Mouse (Mus musculus): ENCODE measurements around the gene Dock6. TPM values are rescaled to one million over a fixed set of nuclear protein-coding genes. Genes with fewer than 3 reads are reported as not detected.
"Not testable (repeated sequence)": the region's sequence is repeated elsewhere in the genome, so short reads cannot be mapped to it uniquely, and the experiment has no call there.

Dock6 gene
- polyA plus RNA-seq (2015; fragmentation: Nextera tagmentation; extraction: Ambion mirVana), result 36.8 and 46.3 TPM in 2 replicates

DNA sequence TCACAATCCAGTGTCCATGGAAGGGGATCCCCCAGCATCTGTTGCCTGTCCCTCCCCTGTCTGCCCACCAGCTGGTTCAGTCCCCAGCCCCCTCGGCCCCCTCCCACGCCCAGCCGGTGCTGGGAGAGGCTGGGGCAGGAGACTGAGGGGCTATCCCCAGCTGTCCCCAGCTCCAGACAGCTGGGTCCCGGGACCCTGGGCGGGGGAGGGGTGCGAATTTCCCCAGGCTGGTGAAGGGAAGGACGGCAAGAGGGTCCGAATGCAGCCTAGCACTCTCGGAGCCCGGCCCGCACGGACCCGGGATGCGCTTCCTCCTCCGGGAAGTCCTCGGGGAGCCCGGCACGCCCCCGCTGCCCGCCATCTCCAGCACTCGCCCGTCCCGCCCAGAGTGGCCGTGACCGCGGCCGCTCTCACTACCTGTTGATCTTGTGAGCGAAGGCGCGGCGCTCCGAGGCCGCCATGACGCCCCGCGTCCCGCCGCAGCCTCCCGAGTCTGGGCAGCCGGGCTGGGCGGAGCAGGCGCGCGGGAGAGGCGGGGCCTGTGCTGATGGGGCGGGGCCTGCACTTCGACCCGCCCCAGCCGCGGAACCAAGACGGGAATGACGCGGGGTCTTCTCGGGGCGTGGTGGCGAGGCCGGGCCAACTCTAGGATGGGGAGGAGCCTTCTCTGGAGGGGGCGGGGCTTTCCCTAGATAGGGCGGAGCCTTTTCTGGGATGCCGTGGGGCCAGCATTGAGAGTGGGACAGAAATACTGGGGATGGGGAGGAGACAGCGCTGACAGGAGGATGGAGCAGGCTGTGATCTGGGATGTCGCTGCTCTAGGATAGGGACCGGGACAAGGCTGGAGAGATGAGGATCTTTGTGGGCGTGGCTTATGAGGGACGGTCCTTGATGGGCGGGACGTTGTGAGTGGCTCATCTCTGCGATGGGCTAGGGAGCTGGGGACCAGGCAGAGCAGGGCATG lies at the start of gene Dock6:
Gene Dock6, minus strand, starts transcription at position 508 of the 964 bp plus-strand sequence.
- WGBS, result under 1% methylated on average over 66 of the region's 68 CpGs
- Histone ChIP-seq H3K9ac (peak within 1 kb of the TSS; percentile 76), H3K4me2 (peak within 1 kb of the TSS; percentile 82), H3K27me3 (no peaks in the 10 kb centered on the region), H3K27ac (peak within 1 kb of the TSS; percentile 74), H3K4me3 (replicated peaks) (peak within 1 kb of the TSS; percentile 62), H3K9me3 (replicated peaks) (no peaks in the 10 kb centered on the region), H3K36me3 (no peaks in the 10 kb centered on the region), H3K4me1 (peaks cover 55% of the 10 kb centered on the region)
- peak; percentile 91 for ATAC-seq (replicated peaks; ENCODE audit: low FRiP score)

DNA sequence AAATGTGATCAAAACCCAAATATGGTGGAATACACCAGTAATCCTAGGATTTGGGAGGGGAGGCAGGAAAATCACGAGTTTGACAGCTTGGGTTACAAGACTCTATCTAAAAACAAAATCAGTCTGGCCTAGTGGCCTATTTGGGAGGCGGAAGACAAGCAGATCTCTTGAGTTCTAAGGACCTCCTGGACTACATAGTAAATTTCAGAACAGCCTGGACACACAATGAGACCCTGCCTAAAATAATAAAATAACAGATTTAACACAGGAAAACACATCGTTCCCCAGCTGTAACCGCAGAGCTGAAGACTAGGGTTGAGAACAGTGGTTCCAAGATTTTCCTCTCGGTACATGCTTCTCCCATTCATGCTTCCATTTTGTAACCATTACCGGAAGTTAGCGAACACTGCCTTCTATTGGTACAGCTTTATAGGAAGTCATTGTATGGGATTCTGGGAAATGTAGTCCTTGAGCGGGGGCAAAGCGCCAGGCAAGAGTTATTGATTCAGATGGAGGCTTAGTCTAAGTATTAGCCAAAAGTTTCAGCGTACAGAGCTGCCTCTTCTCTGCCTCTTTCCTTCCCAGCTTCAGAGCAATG lies 48.9 kb upstream of the Dock6 start:
- no peak overlapping the region for H3K9ac ChIP-seq
- peaks cover 4% of the 10 kb centered on the region; the same call in 1 of the 2 replicates for H3K4me1 ChIP-seq
- 13% methylated on average over 10 of the region's 10 CpGs for WGBS
- no peak overlapping the region for H3K27ac ChIP-seq
- H3K4me3 ChIP-seq (replicated peaks), result peak overlapping the region; percentile 44
- H3K36me3 ChIP-seq, result no peaks in the 10 kb centered on the region
- peak overlapping the region; percentile 61 for H3K4me2 ChIP-seq
- no peaks in the 10 kb centered on the region for H3K9me3 ChIP-seq (replicated peaks)
- peaks cover 16% of the 10 kb centered on the region for H3K27me3 ChIP-seq
- peak; percentile 77 for ATAC-seq (replicated peaks; ENCODE audit: low FRiP score)

DNA sequence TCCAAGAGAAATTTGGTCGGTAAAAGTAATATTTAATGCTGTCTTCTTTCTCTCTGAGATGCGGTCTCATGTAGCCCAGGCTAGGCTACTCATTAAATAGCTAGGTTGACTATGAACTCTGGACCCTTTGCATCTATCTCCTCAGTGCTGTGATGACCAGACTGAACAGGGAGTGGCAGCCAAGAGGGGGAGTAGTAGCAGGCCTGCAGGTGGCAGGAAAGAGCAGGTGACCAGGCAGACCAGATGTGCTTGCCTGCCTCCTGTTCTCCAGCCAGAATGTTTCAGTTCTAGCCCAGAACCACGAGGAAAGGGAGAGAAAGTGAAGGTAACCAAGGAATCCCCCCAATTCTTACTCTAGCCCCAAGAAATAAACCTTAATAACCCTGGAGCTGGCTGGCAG lies 36.8 kb upstream of the Dock6 start:
- Histone ChIP-seq H3K27ac (no peak overlapping the region), H3K9me3 (replicated peaks) (no peaks in the 10 kb centered on the region), H3K36me3 (no peaks in the 10 kb centered on the region), H3K4me1 (no peaks in the 10 kb centered on the region), H3K4me2 (no peak overlapping the region), H3K9ac (no peak overlapping the region), H3K27me3 (no peaks in the 10 kb centered on the region), H3K4me3 (replicated peaks) (no peak overlapping the region)
- WGBS, result 62% methylated on average over 3 of the region's 3 CpGs
- no peak for ATAC-seq (replicated peaks; ENCODE audit: low FRiP score)

DNA sequence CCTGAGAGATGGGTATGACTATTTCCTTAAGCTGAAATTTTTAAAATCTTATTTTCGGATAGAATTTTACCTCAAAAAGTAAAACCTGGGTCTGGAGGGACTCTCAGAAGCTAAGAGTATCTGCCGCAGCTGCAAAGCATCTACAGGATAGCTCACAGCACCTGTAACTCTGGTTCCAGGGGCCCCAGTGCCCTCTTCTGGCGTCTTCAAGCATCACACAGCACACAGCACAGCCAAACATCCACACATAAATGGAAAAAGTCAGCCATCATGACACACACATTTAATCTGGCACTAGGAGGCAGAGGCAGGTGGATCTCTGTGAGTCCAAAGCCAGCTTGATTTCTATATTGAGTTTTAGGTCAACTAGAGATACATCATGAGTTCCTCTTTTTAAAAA lies 24.2 kb upstream of the Dock6 start:
- no peak for ATAC-seq (replicated peaks; ENCODE audit: low FRiP score)
- no peak overlapping the region for H3K9ac ChIP-seq
- H3K9me3 ChIP-seq (replicated peaks), result no peaks in the 10 kb centered on the region
- H3K36me3 ChIP-seq, result no peaks in the 10 kb centered on the region
- no peak overlapping the region for H3K4me3 ChIP-seq (replicated peaks)
- 59% methylated on average over 3 of the region's 3 CpGs for WGBS
- H3K4me2 ChIP-seq, result no peak overlapping the region
- no peak overlapping the region for H3K27ac ChIP-seq
- H3K27me3 ChIP-seq, result 0 out of 2 replicates have a peak, but pooled peaks cover under 1% of the 10 kb centered on the region
- no peaks in the 10 kb centered on the region for H3K4me1 ChIP-seq

DNA sequence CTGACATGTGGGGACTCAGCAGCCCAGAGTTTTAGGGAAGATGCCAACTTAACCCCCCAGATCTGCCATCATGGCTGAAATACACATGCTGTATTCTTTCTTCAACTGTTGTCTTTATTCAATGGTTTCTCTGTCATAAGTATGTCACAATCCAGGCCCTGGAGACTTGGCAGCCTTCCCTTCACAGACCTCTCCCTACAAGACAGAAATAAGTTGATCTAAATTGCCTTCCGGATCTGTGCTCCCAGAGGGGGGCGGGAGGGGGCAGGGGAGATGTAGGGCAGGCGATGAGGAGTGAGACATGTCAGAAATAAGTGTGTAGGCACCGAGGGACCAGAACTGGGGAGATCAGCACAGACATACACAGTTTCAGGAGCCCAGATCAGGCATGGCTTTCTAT lies 19.8 kb upstream of the Dock6 start:
- H3K27me3 ChIP-seq, result 0 out of 2 replicates have a peak, but pooled peaks cover 6% of the 10 kb centered on the region
- H3K27ac ChIP-seq, result no peak overlapping the region
- no peak overlapping the region for H3K9ac ChIP-seq
- H3K4me2 ChIP-seq, result no peak overlapping the region
- no peaks in the 10 kb centered on the region for H3K9me3 ChIP-seq (replicated peaks)
- H3K4me1 ChIP-seq, result 0 out of 2 replicates have a peak, but pooled peaks cover 3% of the 10 kb centered on the region
- H3K4me3 ChIP-seq (replicated peaks), result no peak overlapping the region
- ATAC-seq (replicated peaks; ENCODE audit: low FRiP score), result no peak
- no peaks in the 10 kb centered on the region for H3K36me3 ChIP-seq
- WGBS, result 70% methylated on average over 4 of the region's 4 CpGs

DNA sequence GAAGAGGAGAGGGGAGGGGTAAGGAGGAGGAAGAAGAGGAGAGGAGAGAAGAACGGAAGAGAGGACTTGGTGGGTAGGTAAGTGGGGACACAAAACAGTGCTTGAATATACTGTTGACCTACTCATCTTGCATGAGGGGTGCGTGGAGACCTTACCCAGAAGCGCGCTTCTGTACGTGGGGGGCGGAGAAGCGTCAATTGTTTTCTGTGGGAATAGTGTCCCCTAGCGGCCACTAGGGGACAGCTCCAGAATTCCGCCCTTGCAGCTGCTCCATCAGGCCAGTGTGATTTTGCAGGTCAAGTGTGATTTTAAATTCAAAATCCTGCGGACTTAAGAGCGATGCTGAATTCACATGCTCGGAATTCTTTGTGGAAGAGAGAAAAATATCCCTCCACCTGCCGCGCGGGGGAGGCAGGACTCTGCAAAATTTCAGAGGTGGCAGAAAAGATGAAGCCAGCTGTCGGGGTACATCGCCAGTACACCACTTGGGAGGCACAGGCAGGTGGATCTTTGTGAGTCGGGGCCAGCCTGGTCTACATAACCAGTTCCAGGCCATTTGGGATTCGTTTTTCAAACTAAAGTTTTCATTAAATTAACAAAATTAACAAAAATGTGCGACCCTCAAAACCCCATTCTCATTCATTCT lies 18.6 kb upstream of the Dock6 start:
- Histone ChIP-seq H3K4me2 (peak overlapping the region; percentile 52), H3K9ac (no peak overlapping the region), H3K4me1 (peaks cover 9% of the 10 kb centered on the region; the same call in 1 of the 2 replicates), H3K9me3 (replicated peaks) (no peaks in the 10 kb centered on the region), H3K36me3 (no peaks in the 10 kb centered on the region), H3K4me3 (replicated peaks) (0 out of 2 replicates have a peak overlapping the region, but pooled peaks have one; percentile 17), H3K27ac (no peak overlapping the region), H3K27me3 (0 out of 2 replicates have a peak, but pooled peaks cover 6% of the 10 kb centered on the region)
- 0 out of 2 replicates have a peak, but pooled peaks have one; percentile 58 for ATAC-seq (replicated peaks; ENCODE audit: low FRiP score)
- WGBS, result 17% methylated on average over 20 of the region's 20 CpGs

DNA sequence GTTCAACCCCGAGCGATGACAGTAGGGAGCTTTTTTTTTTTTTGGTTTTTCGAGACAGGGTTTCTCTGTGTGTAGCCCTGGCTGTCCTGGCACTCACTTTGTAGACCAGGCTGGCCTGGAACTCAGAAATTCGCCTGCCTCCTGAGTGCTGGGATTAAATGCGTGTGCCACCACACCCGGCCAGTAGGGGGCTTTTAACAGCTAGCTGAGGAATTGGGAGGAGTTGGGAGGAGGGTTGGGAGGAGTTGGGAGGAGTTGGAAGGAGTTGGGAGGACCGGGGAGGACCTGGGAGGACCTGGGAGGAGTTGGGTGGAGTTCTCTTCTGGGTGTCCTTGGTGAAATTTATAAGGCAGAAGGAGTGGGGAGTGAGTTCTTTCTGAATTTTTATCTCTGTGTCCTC lies 16.9 kb upstream of the Dock6 start:
- H3K9me3 ChIP-seq (replicated peaks); H3K36me3 ChIP-seq; H3K4me3 ChIP-seq (replicated peaks); ATAC-seq (replicated peaks; ENCODE audit: low FRiP score); H3K27me3 ChIP-seq; H3K27ac ChIP-seq; H3K9ac ChIP-seq; H3K4me2 ChIP-seq: not testable (repeated sequence)
- WGBS, result 55% methylated on average over 7 of the region's 7 CpGs
- peaks cover 12% of the 10 kb centered on the region; the same call in 1 of the 2 replicates for H3K4me1 ChIP-seq

DNA sequence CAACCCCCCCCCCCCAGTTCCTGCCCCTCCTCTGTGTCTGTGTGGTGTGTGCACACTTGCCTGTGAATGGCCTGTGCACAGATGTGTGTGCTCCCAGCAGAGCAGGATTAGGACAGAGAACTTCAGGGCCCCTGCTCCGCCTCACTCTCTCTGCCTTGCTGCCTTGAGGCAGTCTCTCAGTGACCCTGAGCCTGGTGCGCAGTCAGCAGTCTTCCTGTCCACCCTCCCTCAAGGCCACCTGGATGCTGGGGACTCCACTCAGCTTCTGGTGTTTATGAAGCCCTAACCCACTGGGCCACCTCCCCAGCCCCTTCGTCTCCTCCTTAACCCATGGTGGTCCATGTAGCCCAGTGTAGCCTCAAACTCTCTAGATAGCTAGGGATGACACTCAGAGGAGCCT lies 15.3 kb upstream of the Dock6 start:
- Histone ChIP-seq H3K4me2 (no peak overlapping the region), H3K9ac (no peak overlapping the region), H3K4me1 (peaks cover 12% of the 10 kb centered on the region; the same call in 1 of the 2 replicates), H3K4me3 (replicated peaks) (no peak overlapping the region), H3K36me3 (no peaks in the 10 kb centered on the region), H3K9me3 (replicated peaks) (no peaks in the 10 kb centered on the region), H3K27me3 (0 out of 2 replicates have a peak, but pooled peaks cover 6% of the 10 kb centered on the region), H3K27ac (no peak overlapping the region)
- ATAC-seq (replicated peaks; ENCODE audit: low FRiP score), result 0 out of 2 replicates have a peak, but pooled peaks have one; percentile 17
- 81% methylated on average over 3 of the region's 3 CpGs for WGBS

DNA sequence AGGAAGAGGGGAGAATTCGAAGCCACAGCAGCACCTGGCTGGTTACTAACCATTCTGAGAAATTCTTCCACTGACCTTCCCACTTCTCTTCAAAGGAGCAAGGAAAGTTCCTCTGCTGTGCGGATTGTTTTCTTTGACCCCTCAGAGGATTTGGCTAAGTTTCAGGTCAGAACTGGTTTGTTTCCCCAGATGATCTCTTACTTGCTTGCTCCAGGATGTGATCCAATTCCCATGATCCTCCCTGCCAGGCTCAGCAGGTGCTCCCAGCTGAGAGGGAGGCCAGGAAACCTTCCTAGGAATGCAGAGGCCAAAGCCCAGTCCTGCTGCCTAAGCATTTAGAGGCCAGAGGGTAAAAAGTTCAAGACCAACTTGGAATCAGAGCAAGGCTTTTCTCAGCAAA lies 14.2 kb upstream of the Dock6 start:
- H3K9me3 ChIP-seq (replicated peaks), result no peaks in the 10 kb centered on the region
- no peak overlapping the region for H3K9ac ChIP-seq
- no peak overlapping the region for H3K4me2 ChIP-seq
- 0 out of 2 replicates have a peak, but pooled peaks cover 6% of the 10 kb centered on the region for H3K27me3 ChIP-seq
- no peak overlapping the region for H3K4me3 ChIP-seq (replicated peaks)
- H3K27ac ChIP-seq, result peak overlapping the region; percentile 57
- ATAC-seq (replicated peaks; ENCODE audit: low FRiP score), result no peak
- H3K4me1 ChIP-seq, result peaks cover 12% of the 10 kb centered on the region; the same call in 1 of the 2 replicates
- H3K36me3 ChIP-seq, result no peaks in the 10 kb centered on the region
- 38% methylated on average over 2 of the region's 2 CpGs for WGBS

DNA sequence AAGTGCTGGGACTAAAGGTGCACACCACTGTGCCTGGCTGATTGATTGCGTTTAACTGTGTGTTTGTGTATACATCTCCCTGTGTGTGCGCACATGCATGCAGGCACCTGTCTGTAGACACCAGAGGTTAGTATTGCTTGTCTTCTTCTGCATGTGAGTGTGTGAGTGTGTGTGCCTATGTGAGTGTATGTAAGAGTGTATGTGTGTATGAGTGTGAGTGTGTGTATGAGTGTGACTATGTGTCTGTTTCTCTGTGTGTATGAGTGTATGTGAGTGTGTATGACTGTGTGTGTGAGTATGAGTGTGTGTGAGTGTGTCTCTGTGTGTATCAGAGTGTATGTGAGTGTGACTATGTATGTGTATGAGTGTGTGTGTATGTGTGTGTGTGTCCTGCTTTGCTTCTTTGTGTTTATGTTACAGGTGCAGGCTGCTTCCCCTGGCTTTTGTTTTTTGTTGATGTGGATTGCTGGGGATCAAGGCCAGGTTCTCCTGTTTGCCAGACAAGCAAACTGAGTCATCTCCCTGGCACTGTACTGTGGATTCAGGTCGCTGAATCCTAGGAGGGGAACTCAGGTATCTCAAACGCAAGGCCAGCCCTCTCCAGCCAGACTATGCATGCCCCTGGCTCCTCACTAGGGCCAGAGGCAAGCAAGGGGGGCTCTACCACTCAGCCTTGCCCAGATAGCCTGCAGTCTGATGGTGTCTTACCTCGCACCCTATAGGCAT lies 13.4 kb upstream of the Dock6 start:
- H3K4me1 ChIP-seq, result peaks cover 11% of the 10 kb centered on the region; the same call in 1 of the 2 replicates
- 78% methylated on average over 5 of the region's 5 CpGs for WGBS
- H3K9ac ChIP-seq, result no peak overlapping the region
- no peaks in the 10 kb centered on the region for H3K36me3 ChIP-seq
- H3K4me3 ChIP-seq (replicated peaks), result no peak overlapping the region
- peak overlapping the region; percentile 23; the same call in 1 of the 2 replicates for H3K27ac ChIP-seq
- ATAC-seq (replicated peaks; ENCODE audit: low FRiP score), result no peak
- no peak overlapping the region for H3K4me2 ChIP-seq
- H3K27me3 ChIP-seq, result no peaks in the 10 kb centered on the region
- H3K9me3 ChIP-seq (replicated peaks), result no peaks in the 10 kb centered on the region

DNA sequence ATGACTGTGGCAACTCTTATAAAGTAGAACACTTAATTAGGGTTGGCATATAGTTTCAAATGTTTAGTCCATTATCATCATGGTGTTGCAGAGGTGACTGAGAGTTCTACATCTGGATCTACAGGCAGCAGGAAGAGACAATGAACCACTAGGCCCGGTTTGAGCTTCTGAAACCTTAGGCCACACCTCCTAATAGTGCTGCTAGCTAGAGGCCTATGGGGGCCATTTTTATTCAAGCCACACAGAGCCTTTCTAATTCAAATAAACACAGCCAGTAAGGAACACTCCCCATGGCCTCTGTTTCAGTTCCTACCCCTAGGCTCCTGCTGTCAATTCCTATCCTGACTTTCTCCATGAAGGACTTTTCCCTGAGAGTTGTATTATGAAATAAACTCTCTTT lies 9.7 kb upstream of the Dock6 start:
- H3K4me3 ChIP-seq (replicated peaks), result no peak overlapping the region
- ATAC-seq (replicated peaks; ENCODE audit: low FRiP score), result no peak
- no peaks in the 10 kb centered on the region for H3K27me3 ChIP-seq
- no peak overlapping the region for H3K9ac ChIP-seq
- peaks cover 18% of the 10 kb centered on the region; the same call in 1 of the 2 replicates for H3K4me1 ChIP-seq
- H3K9me3 ChIP-seq (replicated peaks), result no peaks in the 10 kb centered on the region
- H3K36me3 ChIP-seq, result no peaks in the 10 kb centered on the region
- H3K27ac ChIP-seq, result no peak overlapping the region
- 76% methylated on average over 1 of the region's 1 CpGs for WGBS
- H3K4me2 ChIP-seq, result no peak overlapping the region

All from kidney, embryonic 15.5 days (tissue).